Mouse (Mus musculus) left cerebral cortex, adult 9 months (tissue): ENCODE results near the gene Slc38a6.

Experiments
- DNase-seq, 2 experiments: peaks; one replicate each; pipeline ENCODE4 v3.0.0; 2022; ENCODE audit warnings: low spot score in 2 of 2

Gene Slc38a6

DNA sequence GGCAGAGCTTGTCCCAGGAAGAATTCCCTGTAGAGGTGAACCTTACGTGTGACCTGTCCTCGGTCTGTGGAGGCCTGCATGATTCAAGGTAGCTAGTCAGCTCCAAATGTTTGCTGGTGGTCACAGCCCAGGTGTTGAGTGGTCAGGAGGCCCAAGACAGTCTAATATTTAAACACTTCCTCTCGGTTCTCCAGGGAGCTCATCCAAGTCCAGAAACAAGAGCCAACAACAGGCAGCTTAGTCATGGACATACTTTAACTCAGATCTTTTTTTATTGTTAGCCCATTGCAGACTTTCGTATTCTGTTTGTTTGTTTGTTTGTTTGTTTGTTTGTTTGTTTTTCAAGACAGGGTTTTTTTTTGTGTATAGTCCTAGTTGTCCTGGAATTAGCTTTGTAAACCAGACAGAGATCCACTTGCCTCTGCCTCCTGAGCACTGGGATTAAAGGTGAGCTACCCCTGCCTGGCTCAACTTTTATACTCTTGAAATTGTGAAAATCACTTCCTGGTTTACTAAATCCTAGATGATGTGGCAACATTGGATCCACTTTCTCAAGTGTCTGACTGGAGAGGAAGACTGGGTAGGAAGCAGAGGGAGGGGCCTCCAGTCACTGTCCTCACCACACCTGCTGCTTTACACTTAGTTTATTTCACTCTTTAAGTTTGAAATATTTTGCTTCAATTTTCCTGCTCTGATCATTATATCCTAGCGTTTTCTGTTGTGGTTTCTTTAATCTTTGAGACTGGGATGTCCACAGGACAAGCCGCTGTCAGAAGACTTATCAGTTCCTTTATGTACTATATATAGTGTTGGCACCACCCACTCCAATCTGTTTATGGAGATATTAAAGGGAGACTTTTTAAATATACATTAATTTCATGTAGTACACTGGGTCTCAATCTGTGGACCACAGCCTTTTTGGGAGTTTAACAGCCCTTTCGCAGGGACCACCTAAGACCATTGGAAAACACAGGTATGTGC, 31.4 kb downstream of the Slc38a6 start:
- DNase-seq: no peak

DNA sequence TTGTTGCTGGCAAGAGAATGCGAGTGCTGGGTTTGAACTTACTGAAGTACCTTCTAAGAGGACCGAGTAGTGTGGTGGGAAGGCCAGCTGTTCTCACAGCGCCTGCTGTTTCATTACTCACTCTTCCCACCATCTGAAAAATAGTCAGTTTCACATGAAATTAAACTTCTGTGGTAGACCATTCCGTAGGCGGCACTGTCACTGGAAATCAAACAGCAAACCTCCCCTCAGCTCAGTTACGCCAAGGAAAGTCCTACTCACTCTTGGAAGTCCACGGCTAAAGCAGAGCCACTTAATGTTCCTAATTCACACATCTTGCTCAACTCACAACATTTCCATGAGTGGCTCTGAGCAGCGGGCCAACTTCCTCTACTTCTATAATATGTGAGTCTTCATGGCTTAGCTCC, 37.6 kb downstream of the Slc38a6 start:
- peak; percentile 13 to 55 for DNase-seq

DNA sequence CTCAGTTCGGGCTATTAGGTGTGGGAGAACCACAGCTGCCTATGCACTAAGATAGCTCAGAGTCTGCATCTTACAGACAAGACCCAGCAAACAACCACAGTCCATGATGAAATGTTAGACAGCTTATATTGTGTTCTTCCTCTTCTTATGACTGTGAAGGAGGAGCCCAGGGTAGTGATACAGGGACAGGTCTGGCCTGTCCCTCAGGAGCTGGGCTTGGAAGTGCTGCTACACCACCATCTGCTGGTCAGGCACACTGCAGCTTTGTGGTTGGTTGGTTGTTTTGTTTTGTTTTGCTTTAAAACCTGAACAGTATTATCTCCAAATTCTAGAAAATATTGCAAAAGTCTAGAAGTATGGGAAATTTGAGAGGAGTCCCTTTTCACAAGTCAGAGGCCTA, 38.2 kb downstream of the Slc38a6 start:
- peak in 1 of 2 experiments; percentile 5 for DNase-seq

DNA sequence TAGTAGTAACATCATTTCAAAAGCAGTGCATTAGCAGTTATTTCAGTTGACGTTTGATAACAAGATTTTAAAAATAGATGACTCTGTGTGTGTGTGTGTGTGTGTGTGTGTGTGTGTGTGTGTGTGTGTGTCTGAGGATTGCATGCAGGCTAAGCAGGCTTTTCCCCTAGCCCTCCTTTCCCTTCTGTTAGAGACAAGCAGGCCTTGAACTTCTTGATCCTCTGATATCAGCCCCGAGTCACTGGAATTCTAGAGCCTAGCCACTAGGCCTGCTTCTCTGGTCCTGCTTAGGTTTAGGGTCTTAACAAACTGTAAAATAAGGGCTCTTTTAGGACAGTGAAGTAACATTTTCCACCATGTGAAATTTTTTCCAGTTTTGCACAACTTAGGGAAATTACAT, 38.6 kb downstream of the Slc38a6 start:
- DNase-seq: no peak

DNA sequence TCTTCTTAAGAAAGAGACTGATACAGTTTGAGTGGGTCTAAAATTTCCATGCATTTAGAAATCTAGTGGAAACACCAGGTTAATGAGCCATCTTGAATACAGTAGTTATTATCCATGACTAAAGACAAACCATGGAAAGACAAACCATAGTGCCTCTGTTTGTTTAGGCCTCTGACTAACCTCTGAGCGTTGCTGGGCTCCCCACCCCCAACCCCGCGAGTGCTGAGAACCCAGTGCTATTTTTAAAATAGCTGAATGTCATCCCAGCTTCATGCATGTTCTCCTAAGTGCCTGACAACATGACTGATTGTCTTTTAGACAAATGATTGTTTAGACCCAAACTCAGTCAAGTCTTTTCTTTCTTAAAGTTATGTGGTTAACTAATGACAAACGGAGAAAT, 39.0 kb downstream of the Slc38a6 start:
- DNase-seq: no peak

DNA sequence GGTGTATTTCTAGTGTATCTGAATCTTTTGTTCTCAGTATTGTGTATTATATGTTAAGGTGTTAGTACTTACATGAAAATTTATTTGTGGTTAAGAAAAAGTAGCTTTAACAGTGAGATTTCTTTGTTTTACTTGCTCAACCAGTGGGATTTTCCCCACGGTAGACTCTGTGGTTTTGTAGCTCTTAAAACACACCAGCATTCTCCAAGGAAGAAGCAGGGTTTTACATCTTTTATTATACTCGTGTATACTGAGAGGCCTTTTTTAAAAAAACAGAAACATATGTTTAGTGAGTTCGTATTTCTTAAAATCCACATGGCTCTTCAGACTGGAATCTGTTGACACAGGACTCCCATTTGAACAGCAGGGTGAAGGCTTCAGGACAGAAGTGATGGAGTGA, 40.8 kb downstream of the Slc38a6 start:
- DNase-seq: no peak

DNA sequence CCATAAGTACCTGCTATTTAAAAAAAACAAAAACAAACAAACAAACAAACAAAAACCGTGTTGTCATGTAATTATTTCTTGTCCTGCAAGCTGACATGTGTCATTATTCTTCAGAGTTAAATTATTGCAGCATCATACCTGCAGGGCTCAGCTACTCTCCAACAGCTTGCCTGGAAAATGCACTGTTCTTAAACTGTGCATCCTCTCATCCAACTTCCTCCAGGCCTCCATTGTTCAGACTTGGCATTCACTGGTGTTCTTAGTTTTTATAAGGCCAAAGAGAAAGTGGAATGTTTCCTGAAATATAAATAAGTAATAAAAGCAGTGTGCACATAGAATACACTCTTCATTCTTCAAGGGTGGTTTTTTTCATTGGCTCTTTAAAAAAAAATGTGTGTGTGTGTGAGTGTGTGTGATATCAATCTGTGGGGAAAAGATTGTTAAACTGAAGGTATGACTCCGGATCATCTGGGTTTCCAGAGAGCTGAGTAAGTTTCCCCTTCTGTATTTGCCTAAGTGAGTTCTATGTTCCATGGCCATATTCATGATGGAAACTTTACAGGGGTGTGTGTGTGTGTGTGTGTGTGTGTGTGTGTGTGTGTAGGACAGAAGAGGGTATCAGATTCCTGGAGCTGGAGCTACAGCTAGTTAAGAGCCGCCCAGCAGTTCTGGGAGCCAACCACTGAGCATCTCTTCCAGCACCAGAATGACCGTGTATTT, 42.0 kb downstream of the Slc38a6 start:
- DNase-seq: no peak

DNA sequence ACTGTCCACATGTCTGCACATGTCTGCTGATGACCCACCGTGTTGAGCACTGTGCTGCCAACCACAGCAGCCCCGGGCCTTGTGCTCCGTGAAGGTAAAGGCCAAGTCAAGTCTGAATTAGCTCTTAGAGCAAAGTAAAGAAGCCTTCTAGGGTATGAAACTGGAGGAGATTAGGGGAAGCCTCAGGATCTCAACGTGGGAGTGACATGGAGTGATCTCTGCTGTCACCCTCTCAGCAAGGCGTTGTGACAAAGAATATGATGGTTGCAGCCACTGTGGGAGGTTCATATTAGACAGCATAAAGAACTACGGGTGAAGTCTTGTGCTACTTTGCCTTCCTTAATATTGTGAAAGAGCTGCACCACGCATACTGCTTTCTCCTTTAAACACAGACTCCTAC, 43.7 kb downstream of the Slc38a6 start:
- peak in 1 of 2 experiments; percentile 40 for DNase-seq

DNA sequence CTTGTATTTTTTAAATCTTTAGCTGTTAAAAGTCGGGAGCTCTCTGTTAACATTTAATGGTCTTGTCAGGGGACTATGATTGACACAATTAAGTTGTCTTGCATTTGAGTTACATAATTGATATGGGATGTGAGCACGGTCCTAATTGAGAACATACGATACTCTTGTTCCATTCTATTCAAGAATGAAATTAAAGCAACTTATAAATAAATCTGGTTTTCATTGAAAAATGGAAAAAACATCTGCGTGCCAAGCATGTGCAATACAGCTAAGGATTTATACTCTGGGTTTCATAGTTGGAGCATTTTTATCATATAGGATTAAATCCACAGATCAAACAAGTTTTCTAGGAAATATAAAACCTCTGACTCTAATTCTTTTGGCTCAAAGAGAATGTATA, 46.1 kb downstream of the Slc38a6 start:
- no peak for DNase-seq

DNA sequence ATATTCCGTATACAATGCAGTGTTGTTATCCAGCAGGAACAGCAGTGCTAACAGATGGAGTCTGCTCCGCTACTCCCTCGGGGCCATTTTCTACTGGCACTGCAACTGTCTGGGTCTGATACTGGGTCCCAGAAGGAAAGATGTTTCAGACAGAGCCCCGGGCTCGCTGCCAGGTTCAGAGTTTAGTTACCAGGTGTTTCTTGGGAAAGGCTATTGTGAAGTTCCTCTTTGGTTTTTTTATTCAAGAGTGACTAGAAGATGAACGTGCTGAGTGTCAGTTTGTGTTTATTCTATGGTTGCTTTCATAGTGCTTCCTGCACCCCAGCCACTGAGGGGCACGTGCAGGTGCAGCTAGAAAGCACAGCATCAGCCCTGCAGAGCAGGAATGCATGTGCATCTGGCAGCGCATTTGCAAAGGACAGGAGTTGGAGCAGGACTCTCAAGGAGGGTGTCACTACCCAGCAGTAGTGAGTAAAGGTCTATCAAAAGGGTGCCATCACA, 47.5 kb downstream of the Slc38a6 start:
- peak in 1 of 2 experiments; percentile 8 for DNase-seq

DNA sequence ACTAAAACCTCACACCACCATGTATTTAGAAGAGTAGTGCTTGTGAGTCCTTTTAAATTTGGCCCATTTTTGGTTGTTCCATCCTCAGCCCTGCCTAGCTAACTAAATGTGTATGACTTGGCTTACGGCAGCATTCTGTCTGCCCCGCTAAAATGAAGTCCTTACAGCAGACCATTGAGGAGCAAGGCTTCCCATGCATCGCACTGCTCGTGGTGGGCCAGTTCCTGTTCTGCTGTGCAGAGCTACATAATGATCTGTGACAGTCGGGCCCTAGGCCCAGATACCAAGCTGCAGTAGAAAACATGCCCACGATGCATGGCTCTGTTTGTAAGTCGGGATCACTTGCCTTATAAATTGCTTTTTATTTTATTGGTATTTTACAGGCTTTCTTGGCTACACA, 50.5 kb downstream of the Slc38a6 start:
- DNase-seq: no peak

DNA sequence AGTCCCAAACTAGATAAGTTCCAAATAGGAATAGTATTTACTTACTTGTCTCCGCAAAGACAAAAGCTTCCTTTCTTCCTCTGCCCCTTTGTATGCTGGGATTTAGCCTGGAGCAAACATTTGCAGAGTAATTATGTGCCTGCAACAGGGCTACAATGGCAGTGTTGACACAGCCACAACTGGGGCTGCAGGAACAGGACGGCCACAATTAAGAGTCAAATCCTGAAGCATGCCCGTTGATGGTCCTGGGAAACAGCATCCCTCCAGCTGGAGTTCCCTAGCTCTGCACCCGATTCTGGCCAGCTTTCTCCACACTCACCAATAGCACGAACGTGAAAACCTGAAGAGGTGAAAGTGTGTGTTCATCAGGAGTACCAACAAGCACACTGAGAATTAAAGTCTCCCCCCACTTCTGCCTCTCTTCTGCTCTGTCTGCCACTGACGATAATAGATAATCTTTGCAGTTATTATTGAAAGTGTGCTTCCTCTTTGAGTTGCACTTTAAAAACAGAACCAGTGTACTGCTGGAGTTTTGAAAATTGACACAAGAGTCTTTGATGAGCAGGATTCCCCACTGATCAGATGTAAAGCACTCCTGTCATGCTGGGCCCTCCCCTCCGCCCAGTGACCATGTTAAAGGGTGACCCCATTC, 54.2 kb downstream of the Slc38a6 start:
- no peak for DNase-seq

DNA sequence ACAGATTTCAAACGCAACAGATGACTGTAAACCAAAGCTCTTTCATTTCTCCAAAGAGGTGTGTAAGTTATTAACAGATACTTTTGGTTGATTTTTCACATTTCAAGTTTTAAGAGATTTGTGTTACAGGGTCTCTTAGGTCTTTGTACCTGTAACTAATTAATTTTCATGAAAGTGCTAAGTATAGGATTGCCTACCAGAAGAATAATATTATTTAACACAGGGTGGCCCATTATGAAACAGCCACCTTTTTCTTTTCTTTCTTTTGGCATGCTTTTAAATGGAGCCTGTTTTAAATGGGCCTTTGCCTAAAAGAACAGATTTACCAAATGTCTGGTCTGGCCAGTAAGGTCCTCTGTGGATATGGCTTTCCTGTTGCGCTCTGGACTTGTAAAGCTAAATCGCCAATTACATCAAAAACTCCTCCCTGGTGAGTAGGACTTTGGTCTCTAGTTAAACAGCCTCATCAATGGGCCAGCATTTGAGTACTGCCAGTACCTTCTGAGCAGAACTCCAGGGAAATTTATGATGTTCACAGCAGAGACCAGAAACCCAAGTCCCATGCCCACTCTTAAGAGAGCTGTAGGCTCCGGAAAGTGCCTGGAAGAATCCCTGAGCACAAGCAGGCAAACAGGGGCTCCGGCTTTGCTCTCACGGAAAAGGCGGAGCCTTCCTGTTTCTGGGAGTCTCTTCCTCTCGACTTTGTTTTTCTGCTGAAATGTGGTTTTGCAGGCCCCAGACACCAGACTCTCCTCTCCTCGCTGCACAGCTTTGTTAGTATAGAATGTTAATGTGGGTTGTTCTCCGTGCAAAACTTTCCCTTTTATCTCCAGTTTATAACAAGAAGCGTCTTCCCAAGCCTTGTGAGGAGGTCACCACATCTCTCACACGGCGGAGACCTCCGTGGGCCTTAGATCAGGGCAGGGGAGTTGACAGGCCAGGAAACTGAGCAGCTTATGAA, 55.4 kb downstream of the Slc38a6 start:
- no peak for DNase-seq

DNA sequence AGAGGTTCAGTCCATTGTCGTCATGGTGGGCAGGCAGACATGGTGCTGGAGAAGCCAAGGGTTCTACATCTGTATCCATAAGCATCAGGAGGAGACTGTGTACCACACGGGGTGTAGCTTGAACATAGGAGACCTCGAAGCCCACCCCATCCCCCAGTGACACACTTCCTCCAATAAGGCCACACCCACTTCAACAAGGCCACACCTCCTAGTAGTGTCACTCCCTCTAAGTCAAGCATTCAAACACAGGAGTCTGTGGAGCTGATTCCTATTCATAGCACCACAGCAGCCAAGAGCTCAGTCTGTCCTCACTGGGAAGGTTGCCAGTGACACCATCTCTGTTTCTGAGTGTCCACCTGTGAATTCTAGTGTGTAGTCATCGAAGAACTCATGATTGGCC, 57.7 kb downstream of the Slc38a6 start:
- no peak for DNase-seq

DNA sequence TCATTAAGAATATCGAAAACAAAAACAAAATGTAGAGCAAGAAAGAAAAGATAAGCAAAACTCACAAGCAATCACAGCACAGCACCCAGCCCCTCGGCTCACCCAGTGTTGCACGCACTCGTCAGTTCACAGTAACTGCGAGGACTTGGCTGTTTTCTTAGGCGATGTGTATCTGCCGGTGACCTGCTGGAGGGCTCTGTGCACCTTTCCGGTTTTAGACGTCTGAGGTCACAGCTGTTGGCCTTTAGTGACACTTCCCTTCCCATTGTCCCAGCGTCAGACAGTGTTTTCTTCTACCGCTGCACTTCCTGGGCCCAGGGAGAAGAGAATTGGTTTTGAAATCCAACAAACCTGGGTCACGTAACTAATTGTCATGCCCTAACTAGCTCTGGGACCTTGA, 58.6 kb downstream of the Slc38a6 start:
- no peak for DNase-seq

DNA sequence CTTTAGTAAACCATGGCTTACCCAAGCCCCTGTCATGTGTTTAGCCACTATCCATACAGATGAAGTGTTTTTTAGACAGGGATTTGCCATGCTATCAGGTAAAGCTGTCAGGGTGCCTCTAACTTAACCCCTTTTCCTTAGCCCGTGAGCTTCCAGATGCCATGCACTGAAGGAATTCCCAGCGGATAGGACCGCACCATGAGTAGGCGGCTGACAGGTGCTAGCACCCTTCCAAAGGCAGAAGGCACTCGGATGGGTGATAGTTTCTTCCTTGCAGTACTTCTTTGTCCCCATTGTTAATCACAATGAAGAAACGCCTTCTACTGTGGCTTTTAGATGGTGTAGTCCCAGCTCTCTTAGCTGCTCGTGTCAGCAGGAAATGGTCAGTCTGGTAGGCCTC, 60.6 kb downstream of the Slc38a6 start:
- no peak for DNase-seq

DNA sequence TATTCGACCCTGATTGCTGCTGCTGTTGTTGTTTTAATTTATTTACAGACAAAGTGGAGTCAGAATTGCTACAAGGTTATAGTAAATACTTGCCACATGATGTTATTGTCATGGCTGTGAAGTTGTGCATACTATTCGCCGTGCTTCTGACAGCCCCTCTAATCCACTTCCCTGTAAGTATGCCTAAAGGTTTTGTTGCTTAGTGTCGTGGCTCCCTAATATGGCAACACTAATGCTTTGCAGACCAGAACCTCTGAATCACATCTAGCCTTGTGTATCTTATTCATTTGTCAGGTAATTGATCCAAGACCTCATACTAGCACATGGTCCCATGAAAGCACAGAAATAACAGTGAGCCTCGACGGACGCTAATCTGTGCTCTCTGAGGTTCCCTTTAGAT, 63.9 kb downstream of the Slc38a6 start:
- DNase-seq: no peak

DNA sequence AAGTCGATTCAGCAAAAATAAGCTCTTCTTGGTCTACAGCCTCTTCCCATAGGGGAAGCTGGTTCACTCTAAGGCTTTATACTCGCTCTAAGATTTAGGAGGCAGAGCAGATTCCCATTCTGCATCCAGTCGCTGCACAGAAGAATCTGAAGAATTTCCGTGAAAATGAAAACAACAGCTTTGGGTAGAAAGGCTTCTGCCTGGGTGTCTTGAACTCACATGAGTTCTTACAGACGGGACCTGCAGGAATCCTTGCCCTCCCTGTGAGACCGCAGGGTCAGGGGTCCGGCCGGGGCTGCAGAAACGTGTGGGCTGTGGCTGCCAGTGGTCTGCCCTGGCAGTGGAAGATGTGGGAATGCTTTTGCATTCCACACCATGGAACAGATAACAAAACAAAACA, 64.4 kb downstream of the Slc38a6 start:
- DNase-seq: no peak

DNA sequence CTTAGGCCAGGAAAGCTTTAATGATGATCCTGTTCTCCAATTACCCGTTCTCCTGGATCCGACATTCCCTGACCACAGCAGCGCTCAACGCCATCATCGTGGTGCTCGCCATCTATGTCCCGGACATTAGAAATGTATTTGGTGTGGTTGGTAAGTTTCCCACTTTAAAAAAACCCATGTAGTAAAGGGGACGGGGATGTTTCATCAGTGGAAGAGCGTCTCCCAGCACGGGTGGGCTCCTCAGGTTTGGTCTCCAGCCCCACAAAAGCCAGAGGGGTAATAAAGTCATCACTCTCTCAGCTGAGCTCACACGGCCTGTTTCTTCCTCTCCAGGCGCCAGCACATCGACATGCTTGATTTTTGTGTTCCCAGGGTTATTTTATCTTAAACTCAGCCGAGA, 65.2 kb downstream of the Slc38a6 start:
- DNase-seq: no peak

DNA sequence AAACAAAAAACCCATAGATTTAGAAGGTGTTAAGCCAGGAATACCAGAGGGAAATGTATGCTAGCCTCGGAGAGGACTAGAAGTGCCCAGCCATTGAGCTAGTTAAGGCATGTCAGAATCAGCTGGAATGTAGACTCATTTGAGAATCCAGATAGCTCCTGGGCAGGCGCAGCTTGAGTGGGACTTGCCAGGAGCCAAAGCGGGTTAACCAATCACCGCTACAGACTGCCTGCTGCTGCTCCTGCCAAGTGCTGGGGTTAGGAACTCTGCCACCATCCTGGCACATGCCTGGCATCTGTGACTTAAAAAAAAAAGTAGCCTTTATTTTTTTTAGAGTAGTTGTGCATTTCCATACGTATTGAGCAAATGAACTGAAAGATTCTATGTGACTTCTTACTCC, 66.8 kb downstream of the Slc38a6 start:
- no peak for DNase-seq

DNA sequence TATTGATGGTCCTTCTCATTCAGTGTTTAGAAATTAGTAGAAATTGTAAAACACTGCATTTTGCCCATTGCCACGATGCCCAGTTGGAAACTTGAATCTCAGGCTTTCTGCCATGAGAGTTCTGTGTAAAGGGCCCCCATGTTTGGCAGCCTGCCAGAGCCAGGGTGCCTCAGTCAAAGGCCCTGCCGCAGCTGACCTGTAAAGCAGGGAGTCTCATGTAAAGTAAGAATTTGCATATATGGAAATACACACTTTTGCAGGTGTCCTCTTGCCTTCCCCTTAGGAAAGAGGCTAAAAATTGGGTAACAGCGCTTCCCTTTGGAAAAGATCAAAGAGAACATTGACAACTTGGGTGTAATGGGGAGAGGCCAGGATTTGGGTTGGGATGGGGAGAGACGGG, 67.9 kb downstream of the Slc38a6 start:
- no peak for DNase-seq
